Mouse (Mus musculus) G1E (cell line): Measurements from ENCODE around the gene Etl4.

ENCODE experiments used
- CTCF ChIP-seq: IDR thresholded peaks from 2 replicates; pipeline ENCODE4 v1.5.1; 2012; ENCODE audit warnings: low read depth, low read length, inconsistent platforms, mixed read lengths
- GATA1 ChIP-seq: IDR thresholded peaks from 2 replicates; pipeline ENCODE4 v1.6.1; 2012; ENCODE audit warnings: borderline replicate concordance, low read length, inconsistent platforms, mixed read lengths

- TF ChIP-seq CTCF (no peak), GATA1 (no peak)
Measured at GRCm38 (mm10) chr2:20517853-20518252, 608.3 kb downstream of the Etl4 start.
